Mouse (Mus musculus) granulocyte monocyte progenitor cell, adult 5-6 weeks (primary cell): Measurements from ENCODE around the gene Gm17359. TPM values are rescaled to one million over a fixed set of nuclear protein-coding genes. Genes with fewer than 3 reads are reported as not detected.

ENCODE experiments used
- ATAC-seq: replicated peaks from 2 replicates; pipeline ENCODE4 v1.8.0; 2016; ENCODE audit warnings: mild to moderate bottlenecking, moderate TSS enrichment, inconsistent platforms; ENCODE audit not compliant: poor library complexity, severe bottlenecking
- total RNA-seq, 2 experiments: library from RNA; stranded (forward) in 1 of 2; stranded (reverse) in 1 of 2; fragments of 200-712, 200-1000 nt in 1 of 2; fragments of >200 nt in 1 of 2; fragmentation: Nextera tagmentation in 1 of 2; gene quantifications; 2 replicates each; pipeline ENCODE4 v1.2.3; 2014 to 2017

Gm17359 gene
- total RNA-seq (2014; fragmentation: Nextera tagmentation) = not detected in 2 replicates
- total RNA-seq (2017) = not detected in 2 replicates

DNA sequence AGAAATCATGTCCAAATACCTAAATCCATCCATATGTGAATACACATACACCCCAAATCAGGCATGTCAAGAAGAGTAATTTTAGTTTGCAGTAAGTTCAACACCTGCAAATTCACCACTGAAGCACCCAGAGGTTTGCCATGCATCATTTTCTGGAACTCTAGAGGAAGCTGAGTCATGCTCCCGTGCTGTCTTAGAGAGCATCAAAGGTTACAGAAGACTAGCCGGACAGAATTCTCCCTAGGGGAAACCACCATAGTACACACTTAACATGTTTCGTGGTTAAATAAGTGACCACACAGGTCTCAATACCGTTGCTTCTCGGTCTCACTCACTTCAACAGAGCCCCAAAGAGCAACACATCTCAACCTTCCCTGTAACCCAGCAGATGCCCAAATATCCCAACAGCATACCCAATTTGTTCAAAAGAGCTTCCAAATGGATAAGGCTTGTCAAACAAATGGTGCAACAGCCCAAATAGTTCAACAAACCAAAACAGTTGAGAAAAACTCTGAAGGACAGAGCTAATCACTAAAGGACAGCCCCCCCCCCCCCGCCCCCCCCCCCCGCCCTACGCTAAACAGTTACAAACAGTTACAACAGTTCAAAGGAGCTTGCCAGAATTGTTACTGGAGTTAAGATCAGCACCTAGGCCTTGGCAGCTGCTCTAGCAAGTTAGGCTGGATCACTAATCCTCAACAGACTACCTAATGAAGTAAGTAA lies at the start of gene Gm17359:
Gm17359 (plus strand) TSS at position 618 of the 723 bp plus-strand sequence.
- ATAC-seq = no peak

DNA sequence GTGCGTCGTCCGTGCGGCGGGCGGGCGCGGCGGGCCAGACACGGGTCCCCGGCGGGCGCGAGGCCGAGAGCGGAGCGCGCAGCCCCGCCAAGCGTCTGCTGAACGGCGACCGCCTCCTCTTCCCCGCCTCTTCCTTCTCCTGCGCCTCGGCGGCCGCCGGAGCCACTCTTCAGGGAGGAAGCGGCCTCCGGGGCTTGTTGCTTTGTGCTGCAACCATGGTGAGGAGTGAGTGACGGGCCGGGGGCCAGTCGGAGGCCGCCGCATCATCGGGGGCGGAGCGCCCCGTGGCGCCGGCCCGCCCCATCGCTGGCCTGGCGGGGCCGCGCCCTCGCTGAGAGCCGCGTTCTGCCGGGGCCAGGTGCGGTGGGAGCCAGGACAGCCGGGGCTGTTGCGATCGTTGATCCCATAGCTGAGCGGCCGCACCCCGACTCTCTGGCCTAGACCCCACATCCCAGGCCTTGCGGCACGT lies 49.3 kb upstream of the Gm17359 start:
- ATAC-seq = peak; percentile 80

- peak; percentile 38 for ATAC-seq
Observed at GRCm38 (mm10) chr3:79287699-79288458, 48.6 kb upstream of the Gm17359 start.

- no peak for ATAC-seq
Observed at GRCm38 (mm10) chr3:79289050-79289449, 47.4 kb upstream of the Gm17359 start.

- no peak for ATAC-seq
Observed at GRCm38 (mm10) chr3:79293023-79293422, 43.4 kb upstream of the Gm17359 start.

DNA sequence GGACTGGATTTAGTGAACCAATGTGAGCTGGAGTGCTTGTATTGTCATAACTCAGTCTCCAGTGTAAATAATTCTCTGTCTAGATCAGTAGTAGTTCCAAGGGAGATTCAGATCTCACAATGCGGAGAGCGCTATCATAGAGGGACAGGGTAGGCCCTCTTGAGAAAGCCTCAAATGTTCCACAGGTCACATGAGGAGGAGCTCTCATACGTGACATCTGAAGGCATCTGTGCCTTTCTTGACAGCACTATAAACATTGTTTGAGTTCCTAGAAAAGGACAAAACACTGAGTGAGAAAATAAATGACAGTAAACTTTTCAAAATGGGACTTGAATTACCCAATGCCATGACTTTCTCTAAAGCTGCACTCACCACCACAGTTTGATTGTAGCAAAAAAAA lies 41.8 kb upstream of the Gm17359 start:
- no peak for ATAC-seq

GRCm38 (mm10) chr3:79296049-79296448 lies 40.4 kb upstream of the Gm17359 start:
- no peak for ATAC-seq

DNA sequence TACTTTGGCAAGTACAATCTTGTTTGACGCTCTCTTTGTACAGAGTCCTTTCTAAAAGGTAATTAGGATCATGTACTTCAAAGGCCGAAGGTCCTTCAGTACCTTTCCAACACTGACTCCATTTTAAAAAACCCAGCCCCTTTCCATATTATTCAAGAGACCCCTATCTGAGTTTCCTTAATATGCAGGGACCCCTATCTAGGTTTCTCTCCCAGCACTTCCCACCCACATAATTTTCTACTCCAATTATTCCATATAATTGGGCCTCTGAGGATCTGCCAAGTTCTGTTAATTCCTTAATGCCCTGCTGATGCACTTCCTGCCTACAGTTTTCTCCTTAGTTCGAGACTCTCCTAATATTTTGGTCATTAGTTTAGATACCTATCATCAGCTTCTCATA lies 39.9 kb upstream of the Gm17359 start:
- no peak for ATAC-seq

DNA sequence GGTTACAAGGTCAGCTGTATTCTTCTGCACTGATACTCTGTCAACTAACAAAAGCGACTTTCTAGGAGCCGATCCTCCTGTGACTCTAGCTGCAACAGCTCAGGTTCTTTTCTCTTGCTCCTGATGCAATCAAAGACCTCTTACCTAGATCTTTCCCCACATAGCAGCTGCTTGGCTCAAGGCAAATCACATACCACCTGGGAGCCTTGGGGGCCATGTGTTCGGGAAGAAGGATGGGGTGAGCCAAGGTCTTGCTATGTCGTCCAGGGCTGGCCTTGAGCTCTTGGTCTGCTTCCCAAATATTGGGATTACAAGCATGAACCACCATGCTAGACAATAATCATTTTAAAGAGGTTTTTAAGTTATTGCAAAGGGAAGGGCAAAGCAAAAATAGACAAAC lies 39.2 kb upstream of the Gm17359 start:
- ATAC-seq = no peak

- peak; percentile 40; the same call in 1 of the 2 replicates for ATAC-seq
Observed at GRCm38 (mm10) chr3:79299401-79299800, 37.1 kb upstream of the Gm17359 start.

- no peak for ATAC-seq
Observed at GRCm38 (mm10) chr3:79308605-79309004, 27.9 kb upstream of the Gm17359 start.

GRCm38 (mm10) chr3:79310184-79310583 lies 26.3 kb upstream of the Gm17359 start:
- no peak for ATAC-seq

- ATAC-seq = no peak
Observed at GRCm38 (mm10) chr3:79311895-79312294, 24.6 kb upstream of the Gm17359 start.

- ATAC-seq = no peak
Observed at GRCm38 (mm10) chr3:79314006-79314698, 22.3 kb upstream of the Gm17359 start.

DNA sequence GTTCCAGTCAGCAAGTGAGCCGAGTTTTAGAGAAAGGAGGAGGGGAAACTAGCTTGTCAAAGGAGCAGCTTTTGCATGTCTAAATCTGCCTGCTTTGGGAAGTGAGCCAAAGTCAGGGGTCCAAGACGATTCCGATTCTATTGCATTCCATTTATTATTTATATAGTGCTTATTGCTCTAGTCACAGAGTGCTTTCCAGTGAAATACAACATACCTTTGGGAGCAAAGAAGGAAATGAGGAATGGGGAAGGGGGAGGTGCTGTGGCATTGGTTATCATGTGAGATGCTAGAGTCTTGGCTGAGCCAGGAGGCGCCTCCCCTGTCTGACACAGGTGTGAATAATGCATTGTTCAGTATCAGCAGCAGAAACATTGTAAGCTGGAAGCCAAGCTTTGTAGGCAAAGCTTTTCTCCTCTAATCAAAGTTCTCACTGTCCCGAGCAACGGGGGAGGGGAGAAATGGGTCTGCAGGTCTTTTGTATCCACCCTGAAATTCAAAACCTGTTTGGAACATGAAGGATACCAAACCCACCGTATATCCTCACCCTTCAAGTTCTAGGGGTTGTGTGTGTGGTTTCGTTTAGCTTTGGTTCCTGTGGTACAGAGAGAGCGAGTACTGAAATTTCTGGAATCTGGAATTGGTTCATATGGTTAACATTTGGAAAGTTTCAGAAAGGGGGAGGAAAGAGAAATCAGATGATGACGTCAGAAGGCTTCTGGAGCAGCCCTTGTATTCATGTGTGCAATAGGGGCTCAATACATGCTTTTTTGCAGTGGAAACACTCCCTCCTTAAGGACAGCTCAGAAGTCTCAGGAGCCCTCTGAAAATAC lies 11.5 kb upstream of the Gm17359 start:
- ATAC-seq = no peak

DNA sequence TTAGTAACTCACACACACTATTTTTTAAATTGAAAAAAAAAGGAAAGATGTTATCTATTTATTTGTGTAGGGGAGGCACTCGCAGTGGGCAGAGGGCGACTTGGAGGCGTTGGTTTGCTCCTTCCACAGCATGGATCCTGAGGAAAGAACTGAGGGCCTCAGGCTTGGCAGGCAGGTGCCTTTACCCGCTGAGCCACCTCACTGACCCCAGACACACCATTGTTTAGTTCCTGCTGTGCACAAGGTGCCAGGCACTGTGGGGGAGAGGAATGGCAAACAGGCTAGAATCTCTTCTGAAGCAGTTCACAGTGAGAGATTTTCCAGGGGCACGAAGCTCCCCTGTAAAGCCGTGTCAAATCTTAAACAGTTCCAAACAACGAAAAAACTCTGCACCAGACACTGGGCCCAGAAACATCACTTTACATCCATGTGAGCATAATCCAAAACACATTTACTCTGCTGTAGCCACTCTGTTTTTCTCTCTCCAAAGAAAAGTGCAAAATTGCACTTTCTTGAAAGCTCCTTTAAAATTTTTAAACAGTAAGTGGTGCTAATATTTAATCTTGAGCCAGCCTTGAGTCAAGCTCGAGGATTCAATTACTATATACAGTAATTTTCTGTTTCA lies 6.7 kb upstream of the Gm17359 start:
- ATAC-seq = no peak

DNA sequence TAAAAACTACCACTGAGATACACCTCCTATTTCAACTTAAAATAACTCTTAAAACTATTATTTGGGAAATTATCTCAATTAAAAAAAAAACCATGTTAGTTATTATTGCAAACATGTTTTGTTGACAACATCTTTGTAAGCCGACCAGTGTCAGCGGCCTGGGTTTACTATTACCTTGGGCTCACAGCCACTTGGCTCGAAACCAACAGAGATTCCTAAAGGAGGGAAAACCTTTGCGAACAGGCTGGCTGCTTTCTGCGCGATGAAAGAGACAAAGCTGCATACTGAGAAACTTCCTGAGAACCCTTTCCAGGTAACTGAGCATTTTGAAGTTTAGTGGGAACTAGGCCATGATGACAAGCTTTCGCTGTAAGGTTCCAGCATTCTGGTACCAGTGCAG lies 3.4 kb upstream of the Gm17359 start:
- ATAC-seq = no peak

GRCm38 (mm10) chr3:79333643-79334200 lies 2.7 kb upstream of the Gm17359 start:
- ATAC-seq = no peak

- no peak for ATAC-seq
Observed at GRCm38 (mm10) chr3:79340737-79341136, 4.3 kb downstream of the Gm17359 start.
